ENCODE assay signal across 11 mouse cellular contexts in the genomic region with DNA sequence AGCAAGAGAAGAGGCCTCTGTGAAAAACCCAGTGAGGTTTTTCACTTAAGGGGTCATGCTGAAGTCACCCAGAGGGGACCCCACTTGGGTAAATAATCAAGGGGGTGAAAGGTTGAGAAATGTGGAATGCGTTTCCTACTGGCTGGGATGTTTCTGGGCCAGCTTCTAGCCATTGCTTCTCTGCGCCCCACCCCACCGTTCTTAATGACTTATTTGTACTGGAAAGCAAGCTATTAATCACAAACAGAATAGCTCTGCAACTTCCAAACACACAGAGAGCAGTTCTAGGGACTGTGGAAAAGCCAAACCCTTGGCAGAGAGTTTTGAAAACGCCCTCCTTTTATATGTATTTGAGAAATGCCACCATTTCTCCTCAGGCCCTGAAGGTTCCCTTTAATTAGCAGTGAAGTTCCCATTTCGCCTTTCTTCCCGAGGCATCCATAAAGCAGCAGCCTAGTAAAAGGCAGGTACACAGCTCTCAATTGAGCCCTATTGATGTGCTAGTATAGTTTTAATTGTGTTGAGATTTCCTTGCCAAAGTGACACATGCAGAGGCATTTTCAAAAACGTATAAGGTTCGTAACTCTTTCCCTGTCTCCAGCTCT.
DNase-seq lines count a peak whose midpoint lies in the region; ATAC-seq lines count a peak whose summit lies in the region.
"Had no signal": no experiment of that assay in that cellular context is flagged by ENCODE, and none has a peak within 500 bp of the region (broad histone marks: within the 10 kb centered on the region; RNA-seq: fewer than 3 reads in every experiment).

No protein-coding gene starts in this region.

- H3K9me3 ChIP-seq in heart, embryonic 13.5 days = peaks cover 6% of the 10 kb centered on the region; the same call in 1 of the 2 replicates
- no peaks in the 10 kb centered on the region for H3K9me3 ChIP-seq in hindbrain, embryonic 11.5 days (ENCODE audit: control insufficient read depth, low read length)
- H3K9me3 ChIP-seq: embryonic facial prominence, embryonic 15.5 days; liver, embryonic 15.5 days had no signal

- 71% methylated on average over 8 of the region's 8 CpGs for WGBS in heart, embryonic 13.5 days
- WGBS in hindbrain, embryonic 11.5 days = 65% methylated on average over 8 of the region's 8 CpGs

- H3K9ac ChIP-seq in heart, embryonic 13.5 days = no peak overlapping the region
- H3K9ac ChIP-seq in hindbrain, embryonic 11.5 days (ENCODE audit: low read depth, low read length) = no peak overlapping the region
- H3K9ac ChIP-seq: embryonic facial prominence, embryonic 15.5 days; liver, embryonic 15.5 days had no signal

- H3K4me2 ChIP-seq in heart, embryonic 13.5 days = peak overlapping the region; percentile 26
- no peak overlapping the region for H3K4me2 ChIP-seq in hindbrain, embryonic 11.5 days (replicated peaks; ENCODE audit: low read depth, low read length)
- H3K4me2 ChIP-seq: embryonic facial prominence, embryonic 15.5 days; liver, embryonic 15.5 days had no signal

- peaks cover 46% of the 10 kb centered on the region for H3K4me1 ChIP-seq in heart, embryonic 13.5 days
- no peaks in the 10 kb centered on the region for H3K4me1 ChIP-seq in hindbrain, embryonic 11.5 days (replicated peaks; ENCODE audit: control insufficient read depth, insufficient read depth, low read length)
- H3K4me1 ChIP-seq: liver, embryonic 15.5 days had no signal

- H3K27ac ChIP-seq in heart, embryonic 13.5 days (replicated peaks) = 0 out of 2 replicates have a peak overlapping the region, but pooled peaks have one; percentile 43
- peak overlapping the region; percentile 21; the same call in 1 of the 2 replicates for H3K27ac ChIP-seq in hindbrain, embryonic 11.5 days (ENCODE audit: low read depth, low read length)
- H3K27ac ChIP-seq: embryonic facial prominence, embryonic 15.5 days; liver, embryonic 15.5 days had no signal

- peaks cover 26% of the 10 kb centered on the region for H3K27me3 ChIP-seq in heart, embryonic 13.5 days (replicated peaks)
- no peaks in the 10 kb centered on the region for H3K27me3 ChIP-seq in hindbrain, embryonic 11.5 days (ENCODE audit: control insufficient read depth, insufficient read depth, low read length)
- H3K27me3 ChIP-seq: embryonic facial prominence, embryonic 15.5 days; liver, embryonic 15.5 days had no signal

- DNase-seq in heart, adult 11 months = no peak
- no peak for DNase-seq in hindbrain, embryonic 11.5 days (ENCODE audit: low spot score)
- peak; percentile 42 for DNase-seq in kidney, postnatal 10 days
- peak; percentile 61 for DNase-seq in mesoderm, embryonic 11.5 days (ENCODE audit: low read depth, low spot score)
- DNase-seq in cerebellum, adult 9-11 months = no peak
- DNase-seq: gastrocnemius, postnatal 36 days had no signal

- H3K36me3 ChIP-seq in heart, embryonic 13.5 days = no peaks in the 10 kb centered on the region
- H3K36me3 ChIP-seq in hindbrain, embryonic 11.5 days (ENCODE audit: control insufficient read depth, insufficient read depth, low read length) = no peaks in the 10 kb centered on the region
- H3K36me3 ChIP-seq: embryonic facial prominence, embryonic 15.5 days; liver, embryonic 15.5 days had no signal

- H3K4me3 ChIP-seq in heart, embryonic 13.5 days = no peak overlapping the region
- H3K4me3 ChIP-seq in hindbrain, embryonic 11.5 days (ENCODE audit: low read depth, low read length) = no peak overlapping the region
- H3K4me3 ChIP-seq: embryonic facial prominence, embryonic 15.5 days; liver, embryonic 15.5 days had no signal

- no peak for ATAC-seq in heart, embryonic 13.5 days (ENCODE audit: extremely low read depth, insufficient number of reproducible peaks, low FRiP score, low TSS enrichment)
- no peak for ATAC-seq in hindbrain, embryonic 11.5 days (ENCODE audit: low FRiP score)
- ATAC-seq in megakaryocyte-erythroid progenitor cell, adult 5-6 weeks (replicated peaks; ENCODE audit: low FRiP score, low TSS enrichment, poor library complexity, severe bottlenecking) = no peak
- no peak for ATAC-seq in megakaryocyte progenitor cell, adult 5-6 weeks (replicated peaks; ENCODE audit: poor library complexity)

Comparison
In these comparisons a context has a peak if more than half of its experiments do, and no peak if none do; other contexts are left out.
1. DNase-seq: peak in kidney, postnatal 10 days (single experiment) and mesoderm, embryonic 11.5 days (single experiment); none in heart, adult 11 months (single experiment), hindbrain, embryonic 11.5 days (single experiment) and cerebellum, adult 9-11 months (single experiment).